Mouse (Mus musculus) small intestine, adult 2 months (tissue): Measurements from ENCODE around the gene Fbxo46.

Source experiments
- CTCF ChIP-seq: fragments of 200-500 bp; IDR thresholded peaks from 2 replicates; pipeline ENCODE4 v1.5.1; 2012; ENCODE audit warnings: low read depth, mild to moderate bottlenecking, control low read depth, inconsistent platforms, low read length, moderate library complexity, mixed read lengths; ENCODE audit not compliant: insufficient replicate concordance, insufficient read length; ENCODE audit errors: extremely low read depth
- POLR2A ChIP-seq: fragments of 200-500 bp; IDR thresholded peaks from 2 replicates; pipeline ENCODE4 v1.6.1; 2012; ENCODE audit warnings: low read depth, mild to moderate bottlenecking, control low read depth, inconsistent platforms, low read length, moderate library complexity

DNA sequence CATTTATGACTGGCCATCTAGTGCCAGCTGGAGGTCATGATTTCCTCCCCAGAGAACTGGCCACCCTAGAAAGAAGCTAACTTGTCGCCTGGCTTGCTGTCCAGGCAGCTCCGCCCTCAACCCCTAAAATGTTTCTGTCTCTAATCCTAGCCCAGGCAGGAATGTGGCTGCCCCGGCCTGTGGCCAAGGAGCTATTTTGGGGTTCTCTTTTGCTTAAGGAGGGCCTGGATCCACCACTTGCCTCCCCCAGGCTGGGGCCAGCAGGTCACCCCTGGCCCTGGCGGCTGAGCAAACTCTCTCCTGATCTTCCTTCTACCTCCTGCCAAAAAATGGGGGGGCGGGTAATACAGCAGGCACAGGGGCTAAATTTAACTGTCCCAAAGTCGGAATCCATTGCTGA is 36.6 kb upstream of the Fbxo46 start:
- TF ChIP-seq CTCF (no peak), POLR2A (no peak)
